Mouse (Mus musculus) liver, embryonic 13.5 days (tissue): ENCODE results near the gene Ust. TPM values are rescaled to one million over a fixed set of nuclear protein-coding genes. Genes with fewer than 3 reads are reported as not detected.

Experiments
- ATAC-seq: fragments of 200-750 bp; cut with Nextera tagmentation; 2 replicates; pipeline ENCODE4 v1.8.0; 2017; ENCODE audit warnings: low read depth, mild to moderate bottlenecking, moderate number of reproducible peaks, moderate library complexity
- DNase-seq: peaks from one replicate; pipeline ENCODE4 v3.0.0; 2022
- H3K27ac ChIP-seq: fragments of 300-500 bp; sonication (generic); 2 replicates; pipeline ENCODE4 v1.5.1; 2015; ENCODE audit warnings: moderate library complexity, mild to moderate bottlenecking, inconsistent platforms
- H3K27me3 ChIP-seq: fragments of 300-500 bp; sonication (generic); 2 replicates; pipeline ENCODE4 v1.6.1; 2015; ENCODE audit warnings: mild to moderate bottlenecking, inconsistent platforms
- H3K36me3 ChIP-seq: fragments of 300-500 bp; sonication (generic); 2 replicates; pipeline ENCODE4 v1.6.1; 2015; ENCODE audit warnings: mild to moderate bottlenecking, inconsistent platforms
- H3K4me1 ChIP-seq: fragments of 300-500 bp; sonication (generic); replicated peaks from 2 replicates; pipeline ENCODE4 v1.6.1; 2015; ENCODE audit warnings: inconsistent platforms
- H3K4me2 ChIP-seq: fragments of 300-500 bp; sonication (generic); 2 replicates; pipeline ENCODE4 v1.6.1; 2015; ENCODE audit warnings: inconsistent platforms, mild to moderate bottlenecking, moderate library complexity
- H3K4me3 ChIP-seq: fragments of 300-500 bp; sonication (generic); replicated peaks from 2 replicates; pipeline ENCODE4 v1.5.1; 2015; ENCODE audit warnings: mild to moderate bottlenecking, inconsistent platforms
- H3K9ac ChIP-seq: fragments of 300-500 bp; sonication (generic); 2 replicates; pipeline ENCODE4 v1.6.1; 2015; ENCODE audit warnings: mild to moderate bottlenecking, inconsistent platforms
- H3K9me3 ChIP-seq: fragments of 300-500 bp; sonication (generic); replicated peaks from 2 replicates; pipeline ENCODE4 v1.6.1; 2016; ENCODE audit warnings: inconsistent platforms
- WGBS: fragments of 180-500 bp; shearing (Covaris S2); methylation state at CpG from one replicate; pipeline ENCODE4 v1.1.7; 2015; ENCODE audit not compliant: insufficient replicate concordance; 5-methylcytosine and 5-hydroxymethylcytosine counted together
- polyA plus RNA-seq: library from polyadenylated mRNA; unstranded; fragments of >200 nt; fragmentation: Nextera tagmentation; extraction: Ambion mirVana; gene quantifications from 2 replicates; pipeline ENCODE4 v1.2.1, GENCODE M21; 2015

Ust gene
- polyA plus RNA-seq, 1 experiment from 2014 or later: 0.51 TPM

- DNase-seq (no peak), ATAC-seq (no peak)
- 75% methylated on average over 5 of the region's 5 CpGs for WGBS
- Histone ChIP-seq H3K27ac (no peak overlapping the region), H3K4me3 (no peak overlapping the region), H3K27me3 (no peaks in the 10 kb centered on the region), H3K4me1 (no peaks in the 10 kb centered on the region), H3K36me3 (no peaks in the 10 kb centered on the region), H3K9me3 (no peaks in the 10 kb centered on the region), H3K4me2 (no peak overlapping the region), H3K9ac (no peak overlapping the region)
Observed at GRCm38 (mm10) chr10:8468651-8469386, 49.8 kb downstream of the Ust start.

- WGBS: 48% methylated on average over 3 of the region's 3 CpGs
- H3K9ac ChIP-seq: no peak overlapping the region
- ATAC-seq (no peak), DNase-seq (no peak)
- no peaks in the 10 kb centered on the region for H3K4me1 ChIP-seq
- no peaks in the 10 kb centered on the region for H3K27me3 ChIP-seq
- no peak overlapping the region for H3K4me3 ChIP-seq
- no peak overlapping the region for H3K27ac ChIP-seq
- no peaks in the 10 kb centered on the region for H3K36me3 ChIP-seq
- H3K4me2 ChIP-seq: no peak overlapping the region
- no peaks in the 10 kb centered on the region for H3K9me3 ChIP-seq
Observed at GRCm38 (mm10) chr10:8465918-8466317, 52.7 kb downstream of the Ust start.

- WGBS: 73% methylated on average over 1 of the region's 1 CpGs
- Histone ChIP-seq H3K9me3 (no peaks in the 10 kb centered on the region), H3K4me2 (no peak overlapping the region), H3K4me3 (no peak overlapping the region), H3K4me1 (no peaks in the 10 kb centered on the region), H3K9ac (no peak overlapping the region), H3K27me3 (no peaks in the 10 kb centered on the region), H3K36me3 (no peaks in the 10 kb centered on the region), H3K27ac (no peak overlapping the region)
- ATAC-seq (no peak), DNase-seq (no peak)
Observed at GRCm38 (mm10) chr10:8465216-8465615, 53.4 kb downstream of the Ust start.

GRCm38 (mm10) chr10:8461372-8461771 is 57.3 kb downstream of the Ust start:
- Histone ChIP-seq H3K4me2 (no peak overlapping the region), H3K27ac (no peak overlapping the region)
- ATAC-seq: no peak

GRCm38 (mm10) chr10:8454711-8455110 is 63.9 kb downstream of the Ust start:
- no peak overlapping the region for H3K4me3 ChIP-seq
- H3K9ac ChIP-seq: no peak overlapping the region
- H3K4me2 ChIP-seq: no peak overlapping the region
- no peak overlapping the region for H3K27ac ChIP-seq
- no peaks in the 10 kb centered on the region for H3K27me3 ChIP-seq
- H3K36me3 ChIP-seq: no peaks in the 10 kb centered on the region
- DNase-seq: no peak
- no peaks in the 10 kb centered on the region for H3K9me3 ChIP-seq
- ATAC-seq: no peak
- no peaks in the 10 kb centered on the region for H3K4me1 ChIP-seq
- WGBS: 32% methylated on average over 1 of the region's 1 CpGs

More at GRCm38 (mm10) chr10:8461372-8461771, 57.3 kb downstream of the Ust start:
- no peaks in the 10 kb centered on the region for H3K36me3 ChIP-seq
- no peak for DNase-seq
- no peak overlapping the region for H3K9ac ChIP-seq
- H3K9me3 ChIP-seq: no peaks in the 10 kb centered on the region
- H3K4me1 ChIP-seq: no peaks in the 10 kb centered on the region
- H3K27me3 ChIP-seq: no peaks in the 10 kb centered on the region
- WGBS: 63% methylated on average over 5 of the region's 5 CpGs
- H3K4me3 ChIP-seq: no peak overlapping the region

- Histone ChIP-seq H3K36me3 (no peaks in the 10 kb centered on the region), H3K9me3 (no peaks in the 10 kb centered on the region), H3K9ac (no peak overlapping the region), H3K4me1 (no peaks in the 10 kb centered on the region), H3K27ac (no peak overlapping the region), H3K4me3 (no peak overlapping the region), H3K4me2 (no peak overlapping the region), H3K27me3 (no peaks in the 10 kb centered on the region)
- no peak for ATAC-seq
- DNase-seq: no peak
- WGBS: 45% methylated on average over 5 of the region's 5 CpGs
Observed at GRCm38 (mm10) chr10:8447681-8448080, 70.9 kb downstream of the Ust start.

- Histone ChIP-seq H3K9me3 (no peaks in the 10 kb centered on the region), H3K27me3 (no peaks in the 10 kb centered on the region), H3K9ac (no peak overlapping the region), H3K36me3 (no peaks in the 10 kb centered on the region), H3K27ac (no peak overlapping the region), H3K4me3 (no peak overlapping the region), H3K4me2 (no peak overlapping the region), H3K4me1 (no peaks in the 10 kb centered on the region)
- WGBS: 57% methylated on average over 4 of the region's 4 CpGs
- DNase-seq (no peak), ATAC-seq (no peak)
Observed at GRCm38 (mm10) chr10:8446972-8447371, 71.7 kb downstream of the Ust start.

GRCm38 (mm10) chr10:8444052-8444451 is 74.6 kb downstream of the Ust start:
- 67% methylated on average over 5 of the region's 5 CpGs for WGBS
- no peak for ATAC-seq

GRCm38 (mm10) chr10:8431857-8432256 is 86.8 kb downstream of the Ust start:
- Histone ChIP-seq H3K4me1 (no peaks in the 10 kb centered on the region), H3K27me3 (no peaks in the 10 kb centered on the region), H3K4me2 (no peak overlapping the region), H3K4me3 (no peak overlapping the region), H3K9ac (no peak overlapping the region), H3K36me3 (no peaks in the 10 kb centered on the region), H3K27ac (no peak overlapping the region), H3K9me3 (no peaks in the 10 kb centered on the region)
- ATAC-seq (no peak), DNase-seq (no peak)
- 47% methylated on average over 2 of the region's 2 CpGs for WGBS

More at GRCm38 (mm10) chr10:8444052-8444451, 74.6 kb downstream of the Ust start:
- no peak overlapping the region for H3K4me3 ChIP-seq
- H3K4me1 ChIP-seq: no peaks in the 10 kb centered on the region
- no peaks in the 10 kb centered on the region for H3K27me3 ChIP-seq
- no peak overlapping the region for H3K27ac ChIP-seq
- H3K9me3 ChIP-seq: no peaks in the 10 kb centered on the region
- H3K9ac ChIP-seq: no peak overlapping the region
- no peak overlapping the region for H3K4me2 ChIP-seq
- DNase-seq: no peak
- H3K36me3 ChIP-seq: no peaks in the 10 kb centered on the region

GRCm38 (mm10) chr10:8428787-8429778 is 89.5 kb downstream of the Ust start:
- H3K27me3 ChIP-seq: no peaks in the 10 kb centered on the region
- no peak overlapping the region for H3K27ac ChIP-seq
- WGBS: 65% methylated on average over 13 of the region's 13 CpGs
- DNase-seq (no peak), ATAC-seq (no peak)
- no peaks in the 10 kb centered on the region for H3K4me1 ChIP-seq
- no peak overlapping the region for H3K4me2 ChIP-seq
- H3K36me3 ChIP-seq: no peaks in the 10 kb centered on the region
- no peaks in the 10 kb centered on the region for H3K9me3 ChIP-seq
- H3K9ac ChIP-seq: no peak overlapping the region
- H3K4me3 ChIP-seq: no peak overlapping the region

- Histone ChIP-seq H3K9ac (no peak overlapping the region), H3K36me3 (no peaks in the 10 kb centered on the region), H3K4me1 (no peaks in the 10 kb centered on the region), H3K27me3 (no peaks in the 10 kb centered on the region), H3K27ac (no peak overlapping the region), H3K4me3 (no peak overlapping the region), H3K9me3 (no peaks in the 10 kb centered on the region), H3K4me2 (no peak overlapping the region)
- no peak for ATAC-seq
- DNase-seq: no peak
- 70% methylated on average over 12 of the region's 12 CpGs for WGBS
Observed at GRCm38 (mm10) chr10:8427671-8428364, 90.8 kb downstream of the Ust start.
